Mouse (Mus musculus) macrophage (primary cell): ENCODE data around the gene Arpc1a. TPM values are rescaled to one million over a fixed set of nuclear protein-coding genes. Genes with fewer than 3 reads are reported as not detected.

ENCODE experiments used
- H3K27ac ChIP-seq: fragments of 350-480 bp; formaldehyde crosslinking; 2 replicates; pipeline ENCODE4 v1.9.0; 2021
- H3K36me3 ChIP-seq: fragments of 350-480 bp; formaldehyde crosslinking; 2 replicates; pipeline ENCODE4 v1.9.0; 2021; ENCODE audit errors: inconsistent target
- H3K4me3 ChIP-seq: fragments of 350-480 bp; formaldehyde crosslinking; 2 replicates; pipeline ENCODE4 v1.9.0; 2021; ENCODE audit errors: inconsistent target
- H3K79me2 ChIP-seq: fragments of 350-480 bp; formaldehyde crosslinking; 2 replicates; pipeline ENCODE4 v1.9.0; 2021; ENCODE audit errors: inconsistent target
- WGBS: methylation state at CpG from one replicate; pipeline ENCODE4 v1.1.7; 2026; ENCODE audit warnings: inconsistent platforms; ENCODE audit not compliant: missing documents; 5-methylcytosine and 5-hydroxymethylcytosine counted together
- polyA plus RNA-seq: library from polyadenylated mRNA; stranded (reverse); fragments of 250-400 nt; gene quantifications from 3 replicates; pipeline ENCODE4 v1.2.4, GENCODE M21; 2018; ENCODE audit warnings: inconsistent platforms

The Arpc1a gene
- polyA plus RNA-seq, 1 experiment from 2014 or later: 37.0 TPM

GRCm38 (mm10) chr5:145139571-145140519, 56.2 kb downstream of the Arpc1a start, which contains the start of the genes Pdap1 and Bud31:
Gene Pdap1, minus strand, starts transcription at chr5:145140238.
Gene Bud31, plus strand, starts transcription at chr5:145140362.
- Histone ChIP-seq H3K79me2 (peaks cover 75% of the 10 kb centered on the region), H3K27ac (peak within 1 kb of the TSS; percentile 96), H3K4me3 (peak within 1 kb of the TSS; percentile 98), H3K36me3 (peaks cover 46% of the 10 kb centered on the region)
- under 1% methylated on average over 84 of the region's 84 CpGs for WGBS

GRCm38 (mm10) chr5:145140611-145141010, 57.0 kb downstream of the Arpc1a start:
- Histone ChIP-seq H3K4me3 (peak overlapping the region; percentile 98), H3K79me2 (peaks cover 75% of the 10 kb centered on the region), H3K36me3 (peaks cover 47% of the 10 kb centered on the region), H3K27ac (peak overlapping the region; percentile 96)
- WGBS: under 1% methylated on average over 18 of the region's 18 CpGs

GRCm38 (mm10) chr5:145147748-145148147, 64.1 kb downstream of the Arpc1a start:
- H3K4me3 ChIP-seq: no peak overlapping the region
- peaks cover 98% of the 10 kb centered on the region for H3K36me3 ChIP-seq
- no peak overlapping the region for H3K27ac ChIP-seq
- H3K79me2 ChIP-seq: peaks cover 12% of the 10 kb centered on the region; the same call in 1 of the 2 replicates
- 100% methylated on average over 5 of the region's 5 CpGs for WGBS

GRCm38 (mm10) chr5:145149294-145149693, 65.7 kb downstream of the Arpc1a start:
- H3K79me2 ChIP-seq: no peaks in the 10 kb centered on the region
- 93% methylated on average over 6 of the region's 6 CpGs for WGBS
- H3K27ac ChIP-seq: no peak overlapping the region
- H3K4me3 ChIP-seq: no peak overlapping the region
- H3K36me3 ChIP-seq: peaks cover 96% of the 10 kb centered on the region

GRCm38 (mm10) chr5:145152690-145153089, 69.1 kb downstream of the Arpc1a start:
- no peaks in the 10 kb centered on the region for H3K79me2 ChIP-seq
- H3K4me3 ChIP-seq: no peak overlapping the region
- no peak overlapping the region for H3K27ac ChIP-seq
- WGBS: 90% methylated on average over 5 of the region's 5 CpGs
- peaks cover 89% of the 10 kb centered on the region for H3K36me3 ChIP-seq

Other genes with a start within 250 kb of the Arpc1a start
- 11.3 to 16.6 TPM (median 16.6 TPM) in 3 replicates for gene Smurf1, start 118.0 kb upstream of the Arpc1a start, polyA plus RNA-seq
- not detected in 3 replicates for gene Gm4871, start 51.1 kb upstream of the Arpc1a start, polyA plus RNA-seq
- gene 1700018F24Rik, start 40.8 kb upstream of the Arpc1a start, polyA plus RNA-seq: not detected in 3 replicates
- gene Kpna7, start 200 bp downstream of the Arpc1a start, polyA plus RNA-seq: not detected in 3 replicates
- 401 to 795 TPM (median 759 TPM) in 3 replicates for gene Arpc1b, start 30.4 kb downstream of the Arpc1a start, polyA plus RNA-seq
- gene Pdap1, start 56.4 kb downstream of the Arpc1a start, polyA plus RNA-seq: 39.1 to 134 TPM (median 69.9 TPM) in 3 replicates
- 133 to 160 TPM (median 139 TPM) in 3 replicates for gene Bud31, start 56.5 kb downstream of the Arpc1a start, polyA plus RNA-seq
- 8.9 to 12.6 TPM (median 9.1 TPM) in 3 replicates for gene Ptcd1, start 83.3 kb downstream of the Arpc1a start, polyA plus RNA-seq
- gene Cpsf4, start 83.4 kb downstream of the Arpc1a start, polyA plus RNA-seq: 12.2 to 17.6 TPM (median 16.5 TPM) in 3 replicates
- gene Atp5j2, start 108.2 kb downstream of the Arpc1a start, polyA plus RNA-seq: 102 to 214 TPM (median 189 TPM) in 3 replicates
- 5.3 to 8.3 TPM (median 7.4 TPM) in 3 replicates for gene Zkscan14, start 118.0 kb downstream of the Arpc1a start, polyA plus RNA-seq
- gene Zkscan5, start 120.7 kb downstream of the Arpc1a start, polyA plus RNA-seq: 4.0 to 4.8 TPM (median 4.2 TPM) in 3 replicates
- 34.3 to 40.2 TPM (median 37.0 TPM) in 3 replicates for gene Zfp655, start 147.9 kb downstream of the Arpc1a start, polyA plus RNA-seq
- gene Zscan25, start 196.7 kb downstream of the Arpc1a start, polyA plus RNA-seq: 8.7 to 9.0 TPM (median 8.9 TPM) in 3 replicates